Mouse (Mus musculus) adipose tissue, adult 10 weeks (tissue): ENCODE data around the gene Pmepa1. TPM values are rescaled to one million over a fixed set of nuclear protein-coding genes. Genes with fewer than 3 reads are reported as not detected.

Source experiments
- polyA plus RNA-seq: library from polyadenylated mRNA; stranded (reverse); fragments of 350-450 nt; fragmentation: Illumina TruSeq; extraction: RNeasy Lipid Tissue Mini Kit (QIAGEN cat#74804); gene quantifications from one replicate; pipeline ENCODE4 v1.2.3, GENCODE M21; 2014; ENCODE audit warnings: low read depth, low replicate concordance

Pmepa1 gene
- polyA plus RNA-seq: 52.7 TPM

GRCm38 (mm10) chr2:173276409-173276808 is at the start of gene Pmepa1:
Pmepa1 (minus strand) TSS chr2:173276533.

GRCm38 (mm10) chr2:173218416-173219141 is 57.8 kb downstream of the Pmepa1 start, which contains the start of gene Zbp1:
Zbp1 (minus strand) TSS chr2:173218923.

Other genes with a start within 250 kb of the Pmepa1 start
- 0.15 TPM for gene Ctcfl, start 157.0 kb downstream of the Pmepa1 start, polyA plus RNA-seq
- 568 TPM for gene Pck1, start 123.5 kb downstream of the Pmepa1 start, polyA plus RNA-seq
- 6.5 TPM for gene Zbp1, start 57.6 kb downstream of the Pmepa1 start, polyA plus RNA-seq
- gene 1700021F07Rik, start 246.1 kb upstream of the Pmepa1 start, polyA plus RNA-seq: 4.2 TPM